In the genomic region with DNA sequence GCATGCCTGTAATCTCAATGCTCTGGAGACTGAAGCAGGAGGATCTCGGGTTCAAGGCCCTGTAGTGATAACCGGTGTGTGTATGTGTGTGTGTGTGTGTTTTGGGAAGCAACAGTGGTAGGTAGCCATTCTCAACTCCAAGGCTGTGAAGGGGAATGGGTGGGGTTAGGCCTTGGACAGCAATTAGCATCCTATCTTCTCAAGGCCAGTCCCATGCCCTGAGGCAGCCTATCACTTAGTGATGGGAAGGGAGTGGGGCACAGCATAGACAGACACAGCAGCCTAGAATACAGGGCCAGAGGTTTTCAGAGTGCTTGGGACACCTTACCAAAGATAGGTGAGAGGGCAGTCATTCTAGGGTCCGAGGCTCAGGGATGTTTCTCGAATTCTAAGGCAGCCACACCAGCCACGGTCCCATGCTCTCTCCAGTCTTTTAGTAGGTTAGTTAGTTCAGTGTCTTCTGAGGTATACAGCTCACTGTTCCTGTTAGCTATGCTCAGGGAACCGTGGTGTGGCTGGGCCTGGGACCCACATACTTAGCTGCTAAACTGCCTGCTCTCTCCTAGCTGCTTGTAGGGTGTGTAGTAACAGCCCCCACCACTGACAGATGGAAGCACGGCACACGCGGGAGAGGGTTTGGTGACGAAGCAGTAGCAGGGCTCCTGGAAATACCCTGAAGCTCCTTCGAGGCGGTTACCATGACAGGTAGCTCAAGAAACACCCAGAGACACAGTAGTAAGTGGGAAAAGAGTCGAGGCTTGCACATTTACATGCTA, we compare ENCODE assay signal across 11 mouse cellular contexts. TPM values are rescaled to one million over a fixed set of nuclear protein-coding genes. Genes with fewer than 3 reads are reported as not detected.
DNase-seq lines count a peak whose midpoint lies in the region; ATAC-seq and TF ChIP-seq lines count a peak whose summit lies in the region.
"Had no signal": no experiment of that assay in that cellular context is flagged by ENCODE, and none has a peak within 500 bp of the region (broad histone marks: within the 10 kb centered on the region; RNA-seq: fewer than 3 reads in every experiment).

No protein-coding gene starts in this region.

- no peak for ATAC-seq in neural tube, embryonic 13.5 days (ENCODE audit: low read depth)
- ATAC-seq: inflammation-experienced regulatory T-cells, adult 6 months had no signal

- 86% methylated on average over 13 of the region's 13 CpGs for WGBS in neural tube, embryonic 13.5 days

- no peaks in the 10 kb centered on the region for H3K27me3 ChIP-seq in neural tube, embryonic 13.5 days

- peaks cover 76% of the 10 kb centered on the region for H3K4me1 ChIP-seq in neural tube, embryonic 13.5 days (replicated peaks)

- no peak for TF ChIP-seq CTCF in layer of hippocampus, adult 2 months (conservative IDR thresholded peaks at IDR 0.05)

- no peaks in the 10 kb centered on the region for H3K9me3 ChIP-seq in neural tube, embryonic 13.5 days

- no peak overlapping the region for H3K9ac ChIP-seq in neural tube, embryonic 13.5 days

- 0 out of 2 replicates have a peak overlapping the region, but pooled peaks have one; percentile 42 for H3K4me2 ChIP-seq in neural tube, embryonic 13.5 days

- no peak overlapping the region for H3K4me3 ChIP-seq in layer of hippocampus, adult 2 months
- H3K4me3 ChIP-seq in neural tube, embryonic 13.5 days, result no peak overlapping the region

- 0 out of 2 replicates have a peak overlapping the region, but pooled peaks have one; percentile 49 for H3K27ac ChIP-seq in layer of hippocampus, adult 2 months
- H3K27ac ChIP-seq in neural tube, embryonic 13.5 days (replicated peaks), result no peak overlapping the region

- no peak for DNase-seq in layer of hippocampus, adult 2 months (ENCODE audit: low spot score in 2 of 2)
- no peak for DNase-seq in layer of hippocampus, adult 9-10 months (ENCODE audit: low spot score)
- peak; percentile 56 for DNase-seq in T-cell, adult 2 months (ENCODE audit: low spot score)
- DNase-seq in induced T-regulatory cell, adult 2 months (ENCODE audit: low read depth), result peak; percentile 82
- no peak for DNase-seq in cerebellum, postnatal 25 days
- DNase-seq in frontal cortex, postnatal 25 days (ENCODE audit: low spot score in 2 of 2), result no peak

- peaks cover 10% of the 10 kb centered on the region for H3K36me3 ChIP-seq in neural tube, embryonic 13.5 days

RNA-seq across cellular contexts. Expression of gene Csk, which starts 11.5 kb away (rescaled TPM):
- 10 to 100 TPM; 34.7 to 37.5 TPM for total RNA-seq in layer of hippocampus, adult 2 months (2021)
- 43.7 and 43.9 TPM in 2 replicates for polyA plus RNA-seq in neural tube, embryonic 13.5 days (2015; fragmentation: Nextera tagmentation; extraction: Ambion mirVana)

RNA-seq across cellular contexts. Expression of gene Lman1l, which starts 21.4 kb away (rescaled TPM):
- not detected for total RNA-seq in layer of hippocampus, adult 2 months (2021)
- not detected in 2 replicates for polyA plus RNA-seq in neural tube, embryonic 13.5 days (2015; fragmentation: Nextera tagmentation; extraction: Ambion mirVana)
- total RNA-seq: common myeloid progenitor, adult 5-6 weeks; left cerebral cortex, postnatal 36 days had no signal

RNA-seq across cellular contexts. Expression of gene Cplx3, which starts 35.9 kb away (rescaled TPM):
- total RNA-seq in layer of hippocampus, adult 2 months (2021), result 1 to 10 TPM; 3.7 to 5.9 TPM
- not detected in 2 replicates for polyA plus RNA-seq in neural tube, embryonic 13.5 days (2015; fragmentation: Nextera tagmentation; extraction: Ambion mirVana)
- total RNA-seq: common myeloid progenitor, adult 5-6 weeks had no signal
- polyA plus RNA-seq: inflammation-experienced regulatory T-cells, adult 6 months had no signal

RNA-seq across cellular contexts. Expression of gene Cyp1a2, which starts 41.5 kb away (rescaled TPM):
- total RNA-seq in layer of hippocampus, adult 2 months (2021), result not detected
- polyA plus RNA-seq in neural tube, embryonic 13.5 days (2015; fragmentation: Nextera tagmentation; extraction: Ambion mirVana), result not detected in 2 replicates
- total RNA-seq: common myeloid progenitor, adult 5-6 weeks; left cerebral cortex, postnatal 36 days had no signal
- polyA plus RNA-seq: frontal cortex, adult 2 months; inflammation-experienced regulatory T-cells, adult 6 months had no signal

RNA-seq across cellular contexts. Expression of gene Cyp1a1, which starts 45.8 kb away (rescaled TPM):
- total RNA-seq in layer of hippocampus, adult 2 months (2021), result under 1 TPM in 1 of 2 experiments, not detected in 1; 0.12 TPM
- polyA plus RNA-seq in neural tube, embryonic 13.5 days (2015; fragmentation: Nextera tagmentation; extraction: Ambion mirVana), result 0.15 TPM in 1 of 2 replicates, not detected in the other

Comparison
In these comparisons a context has a peak if more than half of its experiments do, and no peak if none do; other contexts are left out.
1. DNase-seq: peak in T-cell, adult 2 months (single experiment) and induced T-regulatory cell, adult 2 months (single experiment); none in layer of hippocampus, adult 2 months (0 of 2), layer of hippocampus, adult 9-10 months (single experiment), cerebellum, postnatal 25 days (0 of 2) and frontal cortex, postnatal 25 days (0 of 2).